Mouse (Mus musculus): ENCODE results near the gene Dab2ip.

Gene Dab2ip

GRCm38 (mm10) chr2:35679812-35680672, 122.0 kb downstream of the Dab2ip start:
- DNase-seq (ENCODE audit: low read depth, low spot score) = no peak

- no peak for DNase-seq (ENCODE audit: low read depth, low spot score)
Observed at GRCm38 (mm10) chr2:35680833-35681232, 122.8 kb downstream of the Dab2ip start.

- DNase-seq (ENCODE audit: low read depth, low spot score) = no peak
Observed at GRCm38 (mm10) chr2:35684005-35684404, 125.9 kb downstream of the Dab2ip start.

GRCm38 (mm10) chr2:35684735-35685312, 126.8 kb downstream of the Dab2ip start:
- DNase-seq (ENCODE audit: low read depth, low spot score) = no peak

- no peak for DNase-seq (ENCODE audit: low read depth, low spot score)
Observed at GRCm38 (mm10) chr2:35686104-35686503, 128.0 kb downstream of the Dab2ip start.

- no peak for DNase-seq (ENCODE audit: low read depth, low spot score)
Observed at GRCm38 (mm10) chr2:35687557-35688070, 129.5 kb downstream of the Dab2ip start.

- no peak for DNase-seq (ENCODE audit: low read depth, low spot score)
Observed at GRCm38 (mm10) chr2:35688121-35688520, 130.1 kb downstream of the Dab2ip start.

GRCm38 (mm10) chr2:35688581-35688980, 130.5 kb downstream of the Dab2ip start:
- DNase-seq (ENCODE audit: low read depth, low spot score) = no peak

- DNase-seq (ENCODE audit: low read depth, low spot score) = no peak
Observed at GRCm38 (mm10) chr2:35689881-35690280, 131.8 kb downstream of the Dab2ip start.

GRCm38 (mm10) chr2:35691257-35692049, 133.4 kb downstream of the Dab2ip start:
- DNase-seq (ENCODE audit: low read depth, low spot score) = no peak

GRCm38 (mm10) chr2:35692272-35692900, 134.3 kb downstream of the Dab2ip start:
- DNase-seq (ENCODE audit: low read depth, low spot score) = no peak

- no peak for DNase-seq (ENCODE audit: low read depth, low spot score)
Observed at GRCm38 (mm10) chr2:35693037-35693436, 135.0 kb downstream of the Dab2ip start.

GRCm38 (mm10) chr2:35694111-35694510, 136.0 kb downstream of the Dab2ip start:
- DNase-seq (ENCODE audit: low read depth, low spot score) = no peak

GRCm38 (mm10) chr2:35696193-35696541, 138.1 kb downstream of the Dab2ip start:
- DNase-seq (ENCODE audit: low read depth, low spot score) = no peak

- DNase-seq (ENCODE audit: low read depth, low spot score) = no peak
Observed at GRCm38 (mm10) chr2:35696542-35697391, 138.7 kb downstream of the Dab2ip start.

- DNase-seq (ENCODE audit: low read depth, low spot score) = no peak
Observed at GRCm38 (mm10) chr2:35697768-35698167, 139.7 kb downstream of the Dab2ip start.

GRCm38 (mm10) chr2:35700966-35701365, 142.9 kb downstream of the Dab2ip start:
- DNase-seq (ENCODE audit: low read depth, low spot score) = no peak

- DNase-seq (ENCODE audit: low read depth, low spot score) = no peak
Observed at GRCm38 (mm10) chr2:35702001-35702400, 143.9 kb downstream of the Dab2ip start.

- no peak for DNase-seq (ENCODE audit: low read depth, low spot score)
Observed at GRCm38 (mm10) chr2:35702608-35703007, 144.5 kb downstream of the Dab2ip start.

- DNase-seq (ENCODE audit: low read depth, low spot score) = no peak
Observed at GRCm38 (mm10) chr2:35703241-35703640, 145.2 kb downstream of the Dab2ip start.

GRCm38 (mm10) chr2:35712611-35713010, 154.5 kb downstream of the Dab2ip start:
- DNase-seq (ENCODE audit: low read depth, low spot score) = no peak

Measured in retina, adult 2 months (tissue).